Mouse (Mus musculus): Measurements from ENCODE around the gene Rtp1.

Rtp1 gene

GRCm38 (mm10) chr16:23428647-23429319 is at the start of gene Rtp1:
Rtp1 (plus strand) TSS chr16:23429133.
- DNase-seq (ENCODE audit: low read depth, low spot score) = no peak

- DNase-seq (ENCODE audit: low read depth, low spot score) = no peak
These were observed 49.2 kb upstream of the Rtp1 start for GRCm38 (mm10) chr16:23379536-23380230.

- DNase-seq (ENCODE audit: low read depth, low spot score) = peak; percentile 56
These were observed 44.6 kb upstream of the Rtp1 start for GRCm38 (mm10) chr16:23384304-23384703.

- DNase-seq (ENCODE audit: low read depth, low spot score) = no peak
These were observed 31.0 kb upstream of the Rtp1 start for GRCm38 (mm10) chr16:23397931-23398330.

- DNase-seq (ENCODE audit: low read depth, low spot score) = no peak
These were observed 27.5 kb upstream of the Rtp1 start for GRCm38 (mm10) chr16:23401463-23401862.

DNA sequence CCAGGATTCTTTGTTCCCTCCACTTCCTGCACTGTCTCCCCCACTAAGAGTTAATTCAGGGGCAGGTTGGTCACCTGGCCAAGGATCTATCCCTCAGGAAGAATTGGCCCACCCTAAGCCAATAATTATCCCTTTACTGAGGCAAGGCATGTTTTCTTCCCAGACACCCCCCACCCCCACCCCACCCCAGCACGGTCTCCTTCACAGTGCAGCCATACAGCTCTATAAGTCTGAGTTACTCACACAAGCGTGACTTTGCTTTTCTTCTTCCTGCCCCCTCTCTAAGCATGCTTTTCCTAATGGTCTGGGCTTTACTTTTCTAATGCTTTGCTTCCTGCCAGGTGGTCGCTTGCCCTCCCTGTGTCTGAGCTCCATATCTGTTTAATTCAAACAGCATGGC is 27.0 kb upstream of the Rtp1 start:
- no peak for DNase-seq (ENCODE audit: low read depth, low spot score)

- peak; percentile 75 for DNase-seq (ENCODE audit: low read depth, low spot score)
These were observed 25.8 kb upstream of the Rtp1 start for GRCm38 (mm10) chr16:23403008-23403755.

- no peak for DNase-seq (ENCODE audit: low read depth, low spot score)
These were observed 16.0 kb upstream of the Rtp1 start for GRCm38 (mm10) chr16:23412930-23413329.

- peak; percentile 66 for DNase-seq (ENCODE audit: low read depth, low spot score)
These were observed 12.7 kb upstream of the Rtp1 start for GRCm38 (mm10) chr16:23416261-23416656.

DNA sequence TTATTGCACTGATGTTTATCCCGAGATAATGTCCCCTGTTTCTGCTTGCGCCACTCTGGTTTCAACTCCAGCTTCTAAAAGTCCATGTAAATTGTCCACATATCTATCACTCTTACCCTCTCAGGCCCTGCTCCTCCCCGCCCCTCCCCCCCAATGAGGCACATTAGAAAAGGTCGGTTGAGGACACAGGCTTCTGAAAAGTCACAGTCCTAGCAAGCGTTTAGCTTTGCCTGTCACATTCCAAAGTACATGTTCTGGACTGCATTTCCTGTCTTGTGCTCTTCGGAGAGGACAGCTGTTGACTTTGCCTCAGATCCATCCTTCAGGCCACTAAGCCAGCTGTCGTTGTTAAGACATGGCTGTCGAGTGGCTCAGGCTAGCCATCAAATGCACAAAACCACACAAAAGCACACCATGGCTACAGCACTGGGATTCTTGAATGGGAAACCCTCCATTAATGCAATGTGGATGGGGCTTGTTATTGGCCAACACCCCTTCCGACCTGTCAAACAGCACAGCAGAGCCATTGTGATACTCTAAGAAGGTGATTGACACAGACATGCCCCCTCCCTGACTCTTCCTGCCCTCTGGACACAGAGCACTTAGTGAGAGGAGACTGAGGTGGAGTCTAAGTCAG is 12.2 kb upstream of the Rtp1 start:
- peak; percentile 56 for DNase-seq (ENCODE audit: low read depth, low spot score)

DNA sequence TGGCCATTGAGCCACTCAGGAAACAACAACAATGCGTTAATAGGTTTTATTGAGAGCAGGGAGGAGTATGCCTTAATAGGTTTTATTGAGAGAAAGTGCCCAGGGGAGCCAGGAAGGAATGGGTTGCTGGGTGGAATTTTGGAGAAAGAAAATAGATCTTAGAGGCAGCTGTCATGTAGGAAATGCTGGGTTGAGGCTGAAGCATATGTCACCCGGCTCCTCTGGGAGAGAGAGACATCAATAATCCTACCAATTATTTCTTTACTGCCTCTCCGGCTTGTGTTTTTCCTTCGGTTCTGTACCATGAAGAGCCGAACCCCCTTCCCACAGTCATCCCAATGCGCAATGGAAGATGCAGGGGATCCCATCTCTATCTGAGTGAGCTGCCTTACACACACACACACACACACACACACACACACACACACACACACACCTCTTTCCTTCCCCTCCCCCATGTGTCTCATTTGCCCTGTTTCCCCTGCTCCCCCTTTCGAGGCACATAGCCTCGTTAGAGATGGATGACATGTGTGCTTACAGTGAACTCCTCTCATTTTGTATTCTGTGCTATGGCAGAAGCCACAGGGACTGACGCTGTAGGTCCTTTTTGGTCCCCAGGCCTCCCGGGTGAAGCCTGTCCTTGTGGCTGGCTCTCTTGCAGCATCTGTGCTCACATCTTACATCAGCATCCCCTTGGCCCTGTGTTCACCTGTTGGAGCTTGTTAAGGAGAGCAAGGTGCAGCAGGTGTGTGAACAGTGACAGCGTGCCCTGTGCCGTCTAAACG is 11.3 kb upstream of the Rtp1 start:
- no peak for DNase-seq (ENCODE audit: low read depth, low spot score)

DNA sequence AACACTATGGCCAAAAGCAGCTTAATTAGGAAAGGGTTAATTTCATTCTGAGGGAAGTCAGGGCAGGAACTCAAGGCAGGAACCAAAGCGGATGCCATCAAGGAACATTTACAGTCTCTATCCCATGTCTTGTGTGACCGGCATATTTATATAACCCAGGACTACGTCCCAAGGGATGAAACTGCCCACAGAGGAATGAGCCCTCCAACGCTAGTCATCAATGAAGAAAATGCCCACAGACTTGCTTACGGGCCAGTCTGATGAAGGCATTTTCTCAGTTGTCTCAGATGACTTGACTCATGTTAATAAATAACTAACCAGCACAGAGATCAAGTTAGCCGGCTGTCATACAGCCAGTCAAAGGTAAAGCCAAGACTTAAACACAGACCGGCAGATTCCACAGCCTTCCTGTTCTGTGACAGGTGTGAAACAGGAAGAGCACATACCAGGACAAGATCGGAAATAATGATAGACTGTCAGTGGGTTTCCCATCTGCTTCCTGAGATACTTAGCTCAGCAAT is 9.3 kb upstream of the Rtp1 start:
- DNase-seq (ENCODE audit: low read depth, low spot score) = no peak

GRCm38 (mm10) chr16:23423825-23424224 is 5.1 kb upstream of the Rtp1 start:
- DNase-seq (ENCODE audit: low read depth, low spot score) = no peak

DNA sequence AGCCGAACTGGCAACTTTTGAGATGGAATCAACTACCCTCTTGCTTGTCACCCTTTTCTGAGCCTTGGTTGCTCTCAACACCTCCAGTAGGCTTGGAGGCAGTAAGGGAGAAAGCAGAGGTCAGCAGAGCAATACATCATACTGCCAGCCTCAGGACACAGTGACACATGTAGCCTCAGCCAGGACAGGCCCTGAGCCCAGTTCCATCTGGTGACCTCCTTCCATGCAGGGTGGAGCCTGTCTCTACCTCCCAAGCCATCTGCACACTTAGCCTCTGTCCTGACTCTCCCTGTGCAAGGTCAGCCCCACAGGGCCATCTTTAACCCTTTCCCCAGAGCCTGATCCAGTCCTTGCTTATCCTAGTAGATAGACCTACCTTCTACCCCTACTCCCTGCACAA is 1.2 kb upstream of the Rtp1 start:
- DNase-seq (ENCODE audit: low read depth, low spot score) = no peak

GRCm38 (mm10) chr16:23429991-23430390 is 1.1 kb downstream of the Rtp1 start:
- DNase-seq (ENCODE audit: low read depth, low spot score) = no peak

DNA sequence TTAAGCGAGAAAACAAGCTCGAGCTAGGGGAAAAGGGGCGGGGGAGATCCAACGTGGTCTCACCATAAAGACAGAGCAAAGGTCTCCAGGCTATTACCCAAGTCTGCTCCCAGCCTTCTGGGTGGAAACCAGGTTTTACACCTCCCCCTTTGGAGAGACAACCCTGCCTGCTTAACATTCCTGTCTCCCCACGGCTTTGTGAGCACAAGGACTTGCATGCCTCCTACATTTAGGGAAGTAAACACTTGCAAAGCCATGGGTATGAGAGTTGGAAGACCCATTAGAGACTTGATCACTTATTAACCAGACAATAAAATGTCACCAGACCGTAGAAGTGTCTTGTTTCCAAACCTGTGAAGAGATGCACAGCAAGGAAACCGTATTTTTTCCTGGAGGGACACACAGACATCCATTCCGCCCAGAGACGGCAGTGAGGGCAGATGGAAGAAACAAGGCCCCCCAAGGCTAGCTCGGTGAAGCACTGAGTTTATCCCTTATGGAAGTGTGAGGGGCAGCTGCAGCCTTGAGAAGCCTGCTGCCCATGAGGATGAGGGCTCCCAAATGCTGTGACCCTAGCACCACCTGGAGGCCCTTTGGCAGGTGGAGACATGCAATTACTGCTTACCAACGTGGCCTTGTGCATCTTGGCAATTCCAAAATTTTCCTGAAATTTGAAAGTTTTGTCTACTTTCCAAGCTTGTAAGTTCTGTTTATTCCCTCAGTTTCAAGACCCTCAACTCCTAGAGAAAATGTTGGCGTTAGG is 8.7 kb downstream of the Rtp1 start:
- peak; percentile 24 for DNase-seq (ENCODE audit: low read depth, low spot score)

DNA sequence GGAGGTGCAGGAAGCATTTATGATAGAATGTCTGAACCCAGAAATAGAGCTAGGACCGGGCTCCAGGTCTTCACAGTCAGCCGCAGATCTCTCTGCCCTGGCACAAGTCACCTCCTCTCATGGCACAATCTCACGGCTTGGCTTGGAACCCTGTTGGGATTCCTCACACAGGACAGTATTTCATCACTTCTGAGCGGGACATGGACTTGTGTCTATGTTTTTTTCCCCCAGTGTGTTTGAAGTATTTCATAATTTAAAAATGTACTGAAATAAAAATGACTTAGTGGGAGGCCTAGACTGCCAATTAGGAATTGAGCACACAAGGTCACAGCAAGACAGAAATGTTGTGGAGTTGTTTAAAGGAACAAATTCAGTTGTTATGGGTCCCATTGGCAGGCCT is 15.3 kb downstream of the Rtp1 start:
- DNase-seq (ENCODE audit: low read depth, low spot score) = no peak

- no peak for DNase-seq (ENCODE audit: low read depth, low spot score)
These were observed 21.0 kb downstream of the Rtp1 start for GRCm38 (mm10) chr16:23449946-23450345.

DNA sequence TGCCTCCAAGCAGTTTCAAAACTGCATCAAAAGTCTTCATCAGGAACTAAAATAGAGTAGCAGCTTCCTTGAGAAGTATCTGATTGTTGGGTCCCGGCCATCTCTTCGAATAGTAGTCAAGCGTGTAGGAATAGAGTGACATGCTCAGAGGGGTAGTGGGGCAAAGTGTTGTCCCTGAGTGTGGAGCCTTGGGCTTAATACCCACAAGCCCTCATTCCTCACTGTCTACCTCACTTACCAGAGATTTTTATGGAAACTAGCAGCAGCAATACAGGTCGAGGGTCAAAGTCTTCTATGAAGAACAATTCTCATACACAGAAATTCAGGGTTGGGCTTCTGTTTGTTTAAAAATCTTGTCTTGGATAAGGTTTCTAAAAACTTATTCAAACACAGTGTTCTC is 21.9 kb downstream of the Rtp1 start:
- DNase-seq (ENCODE audit: low read depth, low spot score) = no peak

GRCm38 (mm10) chr16:23452476-23452875 is 23.5 kb downstream of the Rtp1 start:
- peak; percentile 65 for DNase-seq (ENCODE audit: low read depth, low spot score)

Data from R1 (cell line).